Mouse (Mus musculus) olfactory bulb, adult 2 months (tissue): ENCODE measurements around the gene Ccdc97. TPM values are rescaled to one million over a fixed set of nuclear protein-coding genes. Genes with fewer than 3 reads are reported as not detected.

Experiments used
- H3K27ac ChIP-seq: fragments of 200-500 bp; 2 replicates; pipeline ENCODE4 v1.5.1; 2012; ENCODE audit warnings: low read depth, low read length; ENCODE audit not compliant: insufficient read depth
- H3K4me1 ChIP-seq: fragments of 200-500 bp; 2 replicates; pipeline ENCODE4 v1.6.1; 2012; ENCODE audit warnings: low read length; ENCODE audit not compliant: control insufficient read depth, insufficient read depth
- H3K4me3 ChIP-seq: fragments of 200-500 bp; 2 replicates; pipeline ENCODE4 v1.5.1; 2012; ENCODE audit warnings: mild to moderate bottlenecking, low read depth, low read length, moderate library complexity; ENCODE audit not compliant: insufficient read depth
- CTCF ChIP-seq: fragments of 200-500 bp; IDR thresholded peaks from 2 replicates; pipeline ENCODE4 v1.5.1; 2012; ENCODE audit warnings: low read depth, mild to moderate bottlenecking, low read length, moderate library complexity; ENCODE audit not compliant: insufficient read depth
- POLR2A ChIP-seq: fragments of 200-500 bp; IDR thresholded peaks from 2 replicates; pipeline ENCODE4 v1.6.1; 2012; ENCODE audit warnings: mild to moderate bottlenecking, low read depth, low read length, moderate library complexity; ENCODE audit not compliant: insufficient read depth
- WGBS: fragments of 180-500 bp; shearing (Covaris S2); methylation state at CpG from one replicate; pipeline ENCODE4 v1.1.7; 2018; 5-methylcytosine and 5-hydroxymethylcytosine counted together
- polyA plus RNA-seq: library from polyadenylated mRNA; stranded (reverse); fragments of >200 nt; gene quantifications from 2 replicates; pipeline ENCODE4 v1.2.4, GENCODE M21; 2012; ENCODE audit warnings: low replicate concordance; ENCODE audit not compliant: missing spikeins, insufficient read depth, insufficient read length

The Ccdc97 gene
- polyA plus RNA-seq, 1 experiment: not detected

- peaks cover 54% of the 10 kb centered on the region for H3K4me1 ChIP-seq
- 2% methylated on average over 63 of the region's 69 CpGs for WGBS
- peak within 1 kb of the TSS; percentile 44 for H3K4me3 ChIP-seq
- TF ChIP-seq POLR2A (no peak), CTCF (peak; percentile 49; the same call in 1 of the 2 replicates)
- H3K27ac ChIP-seq: no peak within 1 kb of the TSS
Observed at GRCm38 (mm10) chr7:25686680-25687531, 32.0 kb downstream of the Ccdc97 start, which contains the start of gene Tgfb1. TSS of gene Tgfb1 (plus strand) at chr7:25687002.

- WGBS: 72% methylated on average over 21 of the region's 21 CpGs
- H3K4me1 ChIP-seq: peaks cover 59% of the 10 kb centered on the region
- no peak for TF ChIP-seq CTCF
- TF ChIP-seq POLR2A: no peak
- H3K27ac ChIP-seq: no peak overlapping the region
- no peak overlapping the region for H3K4me3 ChIP-seq
Observed at GRCm38 (mm10) chr7:25685926-25686470, 32.9 kb downstream of the Ccdc97 start.

GRCm38 (mm10) chr7:25684659-25685058, 34.2 kb downstream of the Ccdc97 start:
- no peak for TF ChIP-seq POLR2A
- TF ChIP-seq CTCF: no peak
- WGBS: 83% methylated on average over 6 of the region's 6 CpGs
- H3K4me3 ChIP-seq: no peak overlapping the region
- H3K27ac ChIP-seq: 0 out of 2 replicates have a peak overlapping the region, but pooled peaks have one; percentile 21
- H3K4me1 ChIP-seq: peaks cover 60% of the 10 kb centered on the region

GRCm38 (mm10) chr7:25683474-25684180, 35.3 kb downstream of the Ccdc97 start:
- H3K4me1 ChIP-seq: peaks cover 52% of the 10 kb centered on the region
- no peak for TF ChIP-seq POLR2A
- no peak for TF ChIP-seq CTCF
- WGBS: 82% methylated on average over 7 of the region's 7 CpGs
- no peak overlapping the region for H3K27ac ChIP-seq
- H3K4me3 ChIP-seq: no peak overlapping the region

- H3K27ac ChIP-seq: no peak overlapping the region
- 59% methylated on average over 15 of the region's 15 CpGs for WGBS
- H3K4me1 ChIP-seq: peaks cover 34% of the 10 kb centered on the region
- TF ChIP-seq CTCF (no peak), POLR2A (no peak)
- peak overlapping the region; percentile 90 for H3K4me3 ChIP-seq
Observed at GRCm38 (mm10) chr7:25681341-25682231, 37.3 kb downstream of the Ccdc97 start.

GRCm38 (mm10) chr7:25680514-25681258, 38.2 kb downstream of the Ccdc97 start, which contains the start of gene B9d2:
TSS of gene B9d2 (plus strand) at chr7:25680780.
- peaks cover 30% of the 10 kb centered on the region for H3K4me1 ChIP-seq

GRCm38 (mm10) chr7:25679971-25680370, 38.9 kb downstream of the Ccdc97 start:
- WGBS: 11% methylated on average over 6 of the region's 6 CpGs
- H3K4me3 ChIP-seq: no peak overlapping the region

More at GRCm38 (mm10) chr7:25680514-25681258, 38.2 kb downstream of the Ccdc97 start, which contains the start of gene B9d2:
- Histone ChIP-seq H3K4me3 (peak within 1 kb of the TSS; percentile 90), H3K27ac (peak within 1 kb of the TSS; percentile 100)
- peak; percentile 89 for TF ChIP-seq POLR2A
- no peak for TF ChIP-seq CTCF
- WGBS: under 1% methylated on average over 46 of the region's 46 CpGs

More at GRCm38 (mm10) chr7:25679971-25680370, 38.9 kb downstream of the Ccdc97 start:
- TF ChIP-seq POLR2A: no peak
- TF ChIP-seq CTCF: no peak
- H3K27ac ChIP-seq: peak overlapping the region; percentile 100; the same call in 1 of the 2 replicates
- peaks cover 30% of the 10 kb centered on the region for H3K4me1 ChIP-seq
